Mouse (Mus musculus): Measurements from ENCODE around the gene Tent5c. TPM values are rescaled to one million over a fixed set of nuclear protein-coding genes. Genes with fewer than 3 reads are reported as not detected.

Gene Tent5c
- total RNA-seq, 2 experiments from 2014 or later = 1.2 to 1.3 TPM

- no peak for TF ChIP-seq CTCF (IDR thresholded peaks at IDR 0.05)
- intact Hi-C loops (cut with DNase I) = loop anchor here (10.0 kb wide), 1 partner anchor 298 kb away; no protein-coding TSS in a partner anchor
Measured at GRCm38 (mm10) chr3:100482324-100482911, 6.7 kb downstream of the Tent5c start.

GRCm38 (mm10) chr3:100480251-100481005 lies 8.7 kb downstream of the Tent5c start:
- Histone ChIP-seq H3K4me3 (no peak overlapping the region), H3K27ac (no peak overlapping the region)
- no peak for TF ChIP-seq CTCF (IDR thresholded peaks at IDR 0.05)
- DNase-seq = no peak
- intact Hi-C loops (cut with DNase I) = loop anchor here (10.0 kb wide), 1 partner anchor 296 kb away; no protein-coding TSS in a partner anchor

More at GRCm38 (mm10) chr3:100482324-100482911, 6.7 kb downstream of the Tent5c start:
- DNase-seq = no peak
- Histone ChIP-seq H3K27ac (no peak overlapping the region), H3K4me3 (no peak overlapping the region)

DNA sequence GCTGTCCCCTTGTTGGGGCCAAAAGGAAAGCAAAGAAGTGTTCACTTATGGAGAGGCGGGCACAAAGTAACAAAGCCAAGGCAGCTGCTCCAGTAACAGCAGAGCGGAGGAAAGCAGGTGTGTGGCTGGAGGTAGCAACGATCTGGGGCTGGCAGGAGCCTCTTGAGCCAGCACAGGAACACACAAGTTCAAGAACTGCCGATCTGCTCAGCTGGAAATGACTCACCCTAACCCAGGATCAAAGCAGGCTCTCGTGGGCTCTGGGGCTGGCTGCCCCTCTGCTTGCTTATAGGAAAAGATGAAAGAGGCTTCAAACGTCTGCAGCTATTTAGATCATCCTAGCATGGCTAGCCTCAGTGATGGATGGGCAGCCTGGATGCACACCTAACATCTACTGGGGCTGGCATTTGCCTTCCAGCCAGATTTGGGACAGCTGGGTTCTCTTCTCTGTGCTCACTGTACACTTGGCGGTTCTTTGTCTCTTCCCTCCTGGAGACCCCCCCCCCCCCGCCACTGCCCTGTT lies 14.1 kb downstream of the Tent5c start:
- no peak overlapping the region for H3K27ac ChIP-seq

DNA sequence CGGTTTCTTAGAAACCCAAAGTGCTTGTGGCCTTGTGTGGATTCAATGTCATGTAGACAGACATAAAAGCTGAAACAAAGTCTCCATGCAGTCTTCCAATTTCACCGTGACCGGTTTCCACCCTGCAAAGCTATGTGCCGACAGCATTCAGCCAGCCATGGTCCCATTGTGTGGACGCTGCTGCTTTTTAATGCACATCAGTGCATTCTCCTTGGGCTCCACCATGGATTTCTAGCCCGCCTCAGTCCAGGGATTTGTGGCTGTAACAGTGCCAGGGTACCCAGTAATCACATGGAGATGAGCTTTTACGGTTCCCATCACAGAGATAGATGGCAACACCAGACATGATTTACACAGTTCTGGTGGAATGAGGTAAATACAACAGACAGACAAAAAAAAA lies 14.6 kb downstream of the Tent5c start:
- no peak for TF ChIP-seq CTCF (IDR thresholded peaks at IDR 0.05)

More for the DNA sequence above, 14.1 kb downstream of the Tent5c start:
- DNase-seq = no peak
- intact Hi-C loops (cut with DNase I) = no loop called here
- no peak for TF ChIP-seq CTCF (IDR thresholded peaks at IDR 0.05)
- no peak overlapping the region for H3K4me3 ChIP-seq

DNA sequence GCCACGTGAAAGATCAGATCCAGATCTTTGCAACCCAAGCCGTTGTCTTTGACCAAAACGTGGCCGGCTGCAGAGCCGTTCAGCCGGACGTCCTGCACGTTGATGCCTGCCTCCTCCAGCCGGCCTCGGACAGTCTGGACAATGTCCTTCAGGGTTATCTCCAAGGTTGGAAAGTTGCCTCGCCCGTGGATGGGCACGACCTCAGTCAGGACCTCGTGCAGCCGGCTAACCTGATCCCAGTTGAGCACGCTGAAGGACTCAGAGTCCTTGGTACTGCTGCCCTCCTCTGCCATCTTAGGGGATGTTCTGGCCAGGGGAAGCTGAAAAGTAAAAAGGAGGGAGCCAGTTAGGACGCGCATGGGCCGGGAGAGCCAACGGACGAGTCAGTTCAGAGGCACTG lies 16.0 kb downstream of the Tent5c start:
- Histone ChIP-seq H3K4me3 (no peak overlapping the region), H3K27ac (no peak overlapping the region)
- DNase-seq = no peak
- intact Hi-C loops (cut with DNase I) = no loop called here
- TF ChIP-seq CTCF (IDR thresholded peaks at IDR 0.05) = no peak

More for the DNA sequence above, 14.6 kb downstream of the Tent5c start:
- Histone ChIP-seq H3K27ac (no peak overlapping the region), H3K4me3 (no peak overlapping the region)
- intact Hi-C loops (cut with DNase I) = no loop called here
- no peak for DNase-seq

GRCm38 (mm10) chr3:100470902-100471301 lies 18.2 kb downstream of the Tent5c start:
- TF ChIP-seq CTCF (IDR thresholded peaks at IDR 0.05) = no peak
- Histone ChIP-seq H3K4me3 (no peak overlapping the region), H3K27ac (no peak overlapping the region)
- intact Hi-C loops (cut with DNase I) = no loop called here
- no peak for DNase-seq

DNA sequence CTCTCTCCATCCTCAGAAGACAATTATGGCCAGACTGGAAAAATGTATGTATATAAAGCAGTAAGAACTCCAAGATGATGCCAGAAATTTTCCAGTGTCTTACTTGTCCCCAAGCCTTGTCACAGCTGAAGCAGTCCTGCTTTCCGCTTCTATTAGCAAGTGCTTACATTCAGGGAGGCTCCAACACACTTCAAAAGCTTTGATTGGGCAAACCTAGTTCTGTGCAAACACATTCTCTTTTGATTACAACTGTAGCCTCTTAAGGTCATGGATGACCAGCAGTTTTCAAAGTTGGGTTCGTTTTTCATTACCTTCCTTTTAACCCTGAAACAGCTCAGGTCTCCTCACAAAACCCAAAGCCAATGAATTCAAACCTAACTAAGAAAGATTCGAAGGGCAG lies 19.0 kb downstream of the Tent5c start:
- intact Hi-C loops (cut with DNase I) = no loop called here
- no peak overlapping the region for H3K27ac ChIP-seq
- no peak overlapping the region for H3K4me3 ChIP-seq
- DNase-seq = no peak
- no peak for TF ChIP-seq CTCF (IDR thresholded peaks at IDR 0.05)

- no peak for TF ChIP-seq CTCF (IDR thresholded peaks at IDR 0.05)
- Histone ChIP-seq H3K4me3 (no peak overlapping the region), H3K27ac (no peak overlapping the region)
- no peak for DNase-seq
- intact Hi-C loops (cut with DNase I) = no loop called here
Measured at GRCm38 (mm10) chr3:100466551-100466950, 22.6 kb downstream of the Tent5c start.

- Histone ChIP-seq H3K27ac (no peak overlapping the region), H3K4me3 (no peak overlapping the region)
- no peak for TF ChIP-seq CTCF (IDR thresholded peaks at IDR 0.05)
- DNase-seq = no peak
- intact Hi-C loops (cut with DNase I) = no loop called here
Measured at GRCm38 (mm10) chr3:100464596-100464995, 24.5 kb downstream of the Tent5c start.

DNA sequence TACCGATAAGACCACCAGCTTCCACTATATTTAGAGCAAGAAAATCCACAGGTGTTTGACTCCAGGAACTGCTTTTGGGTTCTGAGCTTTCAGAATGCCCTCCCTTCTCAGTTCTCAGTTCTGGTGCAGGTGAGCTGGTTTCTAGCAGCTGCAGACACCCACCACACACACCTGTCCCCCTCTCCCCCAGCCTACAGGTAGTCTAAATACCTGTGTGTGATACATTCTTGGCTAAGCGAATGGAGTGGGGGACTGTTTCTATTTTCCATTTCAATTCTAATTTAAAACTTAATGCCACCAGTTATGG lies 25.2 kb downstream of the Tent5c start:
- no peak for DNase-seq
- intact Hi-C loops (cut with DNase I) = no loop called here
- TF ChIP-seq CTCF (IDR thresholded peaks at IDR 0.05) = no peak
- Histone ChIP-seq H3K4me3 (no peak overlapping the region), H3K27ac (no peak overlapping the region)

- H3K27ac ChIP-seq = no peak overlapping the region
- TF ChIP-seq CTCF (IDR thresholded peaks at IDR 0.05) = no peak
- intact Hi-C loops (cut with DNase I) = no loop called here
- DNase-seq = no peak
- no peak overlapping the region for H3K4me3 ChIP-seq
Measured at GRCm38 (mm10) chr3:100463160-100463958, 25.8 kb downstream of the Tent5c start.

DNA sequence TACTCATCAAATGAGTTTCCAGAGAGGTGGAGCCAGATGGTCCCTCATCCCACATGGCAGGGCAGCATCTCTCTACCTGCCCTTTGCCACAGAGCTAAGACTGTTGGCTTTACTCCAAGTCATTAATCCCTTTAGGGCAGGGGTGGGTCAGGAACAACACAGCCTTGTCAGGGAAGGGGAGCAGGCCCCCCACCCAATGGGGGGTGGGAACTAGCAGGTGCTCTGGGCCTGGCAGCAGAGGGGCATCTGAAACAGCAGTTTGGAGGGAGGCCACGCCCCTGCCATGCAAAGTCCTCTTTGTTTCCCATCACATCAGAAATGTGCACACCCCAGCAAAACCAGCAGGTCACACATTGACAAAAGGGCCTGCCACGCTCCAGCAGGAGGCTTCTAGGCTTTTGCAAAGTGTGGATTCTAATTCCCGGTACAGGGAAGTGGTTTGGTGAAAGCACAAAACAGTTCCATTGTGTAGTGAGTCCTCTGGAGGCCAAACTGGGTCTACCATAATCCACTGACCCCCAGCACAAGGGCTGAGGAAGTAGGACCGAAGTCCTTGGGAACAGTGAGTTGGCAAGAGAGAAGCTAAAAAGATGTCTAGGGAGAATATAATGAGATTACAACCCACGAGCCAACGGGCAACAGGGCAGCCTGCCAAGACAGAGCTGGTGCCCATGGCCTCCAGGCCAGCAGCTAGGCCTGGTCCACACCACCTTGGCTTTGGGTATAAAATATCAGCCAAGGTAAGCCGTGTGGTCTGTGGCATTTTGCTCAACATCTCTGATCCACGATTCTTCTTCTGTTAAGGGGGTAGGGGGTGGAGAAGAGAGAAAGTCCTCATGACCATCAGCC lies 26.7 kb downstream of the Tent5c start:
- intact Hi-C loops (cut with DNase I) = no loop called here
- H3K4me3 ChIP-seq = no peak overlapping the region
- no peak overlapping the region for H3K27ac ChIP-seq
- no peak for TF ChIP-seq CTCF (IDR thresholded peaks at IDR 0.05)
- peak; percentile 38 for DNase-seq

Data from gastrocnemius, adult 2 months (tissue).